ENCODE assay signal across 9 mouse cellular contexts in the genomic region with DNA sequence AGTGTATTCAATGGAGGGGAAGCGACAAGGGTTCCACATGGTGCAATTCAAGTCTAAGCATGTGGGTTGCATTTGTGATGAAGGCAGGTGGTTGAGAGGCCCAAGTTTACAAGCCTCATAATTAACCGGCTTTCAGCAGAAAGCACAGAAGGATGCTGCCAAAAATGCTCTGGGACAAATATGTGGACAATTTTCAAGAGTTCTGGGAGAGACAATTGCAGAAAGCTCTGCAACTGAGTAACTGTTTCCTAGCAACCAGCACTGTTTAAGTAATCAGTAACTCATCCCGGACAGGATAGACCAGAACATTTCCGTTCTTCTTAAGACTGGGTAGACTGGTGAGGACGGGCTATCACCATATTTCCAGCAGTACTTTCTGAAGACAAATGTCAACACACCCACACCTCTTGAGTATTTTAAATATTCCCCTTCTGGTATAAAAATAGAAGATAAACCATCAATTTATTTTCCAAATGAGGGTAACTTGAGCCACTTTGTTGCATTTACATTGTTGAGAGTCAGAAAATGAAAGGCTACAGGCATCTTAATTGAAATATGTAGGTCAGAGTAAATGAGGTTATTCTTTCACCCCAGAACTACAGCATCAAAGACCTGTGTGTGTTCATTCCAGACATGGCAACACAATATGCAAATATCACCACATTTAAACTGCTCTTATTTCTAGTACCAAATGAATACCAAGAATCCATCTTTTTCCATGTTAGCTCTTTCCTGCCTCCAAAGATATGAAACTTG.
DNase-seq lines count a peak whose midpoint lies in the region; ATAC-seq lines count a peak whose summit lies in the region.
"Had no signal": no experiment of that assay in that cellular context is flagged by ENCODE, and none has a peak within 500 bp of the region (broad histone marks: within the 10 kb centered on the region; RNA-seq: fewer than 3 reads in every experiment).

No protein-coding gene starts in this region.

- WGBS in intestine, embryonic 16.5 days = 38% methylated on average over 5 of the region's 5 CpGs
- 40% methylated on average over 5 of the region's 5 CpGs for WGBS in intestine, embryonic 15.5 days

- H3K9ac ChIP-seq in intestine, embryonic 16.5 days (ENCODE audit: low read depth, low read length) = no peak overlapping the region
- H3K9ac ChIP-seq in intestine, embryonic 15.5 days = no peak overlapping the region

- no peak overlapping the region for H3K4me3 ChIP-seq in intestine, embryonic 16.5 days (ENCODE audit: low read length)
- no peak overlapping the region for H3K4me3 ChIP-seq in intestine, embryonic 15.5 days (replicated peaks)

- 0 out of 2 replicates have a peak overlapping the region, but pooled peaks have one; percentile 16 for H3K27ac ChIP-seq in intestine, embryonic 16.5 days (ENCODE audit: low read length)
- no peak overlapping the region for H3K27ac ChIP-seq in intestine, embryonic 15.5 days

- DNase-seq in retina, postnatal 1 day = peak; percentile 71
- no peak for DNase-seq in retina, embryonic 14.5 days (ENCODE audit: low spot score)
- peak; percentile 68 to 90 for DNase-seq in layer of hippocampus, adult 18-20 months (ENCODE audit: low spot score in 2 of 2)
- DNase-seq in right cerebral cortex, postnatal 10 days (ENCODE audit: low spot score in 2 of 2) = peak; percentile 52 to 86
- no peak for DNase-seq in adrenal gland, adult 8-10 months
- DNase-seq in urinary bladder, postnatal 10 days (ENCODE audit: low spot score) = no peak

- H3K36me3 ChIP-seq in intestine, embryonic 16.5 days (ENCODE audit: control insufficient read depth, insufficient read depth, low read length) = peaks cover 6% of the 10 kb centered on the region; the same call in 1 of the 2 replicates
- 0 out of 2 replicates have a peak, but pooled peaks cover 3% of the 10 kb centered on the region for H3K36me3 ChIP-seq in intestine, embryonic 15.5 days

- H3K4me2 ChIP-seq in intestine, embryonic 16.5 days (ENCODE audit: low read depth, low read length) = no peak overlapping the region
- H3K4me2 ChIP-seq in intestine, embryonic 15.5 days (replicated peaks) = no peak overlapping the region

- no peaks in the 10 kb centered on the region for H3K9me3 ChIP-seq in intestine, embryonic 16.5 days (ENCODE audit: control insufficient read depth, low read length)
- H3K9me3 ChIP-seq in intestine, embryonic 15.5 days = no peaks in the 10 kb centered on the region

- H3K27me3 ChIP-seq in intestine, embryonic 16.5 days (replicated peaks; ENCODE audit: control insufficient read depth, insufficient read depth, low read length) = no peaks in the 10 kb centered on the region
- no peaks in the 10 kb centered on the region for H3K27me3 ChIP-seq in intestine, embryonic 15.5 days (replicated peaks)
- H3K27me3 ChIP-seq: Patski had no signal

- H3K4me1 ChIP-seq in intestine, embryonic 16.5 days (ENCODE audit: control insufficient read depth, insufficient read depth, low read length) = 0 out of 2 replicates have a peak, but pooled peaks cover 6% of the 10 kb centered on the region
- peaks cover 13% of the 10 kb centered on the region; the same call in 1 of the 2 replicates for H3K4me1 ChIP-seq in intestine, embryonic 15.5 days (replicated peaks)

- ATAC-seq in intestine, embryonic 16.5 days = no peak
- no peak for ATAC-seq in intestine, embryonic 15.5 days
- ATAC-seq: Patski had no signal

Comparison
In these comparisons a context has a peak if more than half of its experiments do, and no peak if none do; other contexts are left out.
1. DNase-seq: peak in retina, postnatal 1 day (single experiment), layer of hippocampus, adult 18-20 months (2 of 2) and right cerebral cortex, postnatal 10 days (2 of 2); none in retina, embryonic 14.5 days (single experiment), adrenal gland, adult 8-10 months (single experiment) and urinary bladder, postnatal 10 days (single experiment).